Mouse (Mus musculus) embryo, embryonic 9.5 days (tissue): ENCODE measurements at regions not wholly inside any gene's neighbourhood (a gene's known extent, or its start where the extent isn't known, plus 50 kb on each side); places are given as distances from the start of the nearest gene placed in this dataset.
A peak's percentile ranks its signal among the peaks of the same experiment; 100 is the strongest.

Source experiments
- DNase-seq: peaks from one replicate; pipeline ENCODE4 v3.0.0-alpha.2; 2017; ENCODE audit errors: extremely low spot score

DNA sequence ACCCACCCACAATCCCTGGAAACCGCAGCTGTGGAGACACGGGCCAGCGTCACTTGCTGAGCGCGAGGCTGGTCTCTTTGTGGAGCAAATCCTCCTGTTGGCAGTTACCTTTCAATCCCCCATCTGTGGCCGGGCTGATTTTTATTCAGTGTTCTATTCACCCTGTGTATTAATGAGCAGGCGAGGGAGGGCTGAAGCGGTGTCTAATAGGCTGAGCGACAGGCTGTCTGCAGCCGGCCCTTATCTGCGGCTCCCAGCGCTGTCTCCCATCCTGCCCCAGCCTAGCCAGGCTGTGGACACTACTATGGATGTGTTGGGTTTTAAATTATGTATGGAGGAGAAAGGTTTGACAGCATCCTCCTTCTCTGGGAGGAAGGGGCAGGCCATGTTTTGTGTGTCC, 138.3 kb upstream of the Gm26897 start:
- DNase-seq: no peak

DNA sequence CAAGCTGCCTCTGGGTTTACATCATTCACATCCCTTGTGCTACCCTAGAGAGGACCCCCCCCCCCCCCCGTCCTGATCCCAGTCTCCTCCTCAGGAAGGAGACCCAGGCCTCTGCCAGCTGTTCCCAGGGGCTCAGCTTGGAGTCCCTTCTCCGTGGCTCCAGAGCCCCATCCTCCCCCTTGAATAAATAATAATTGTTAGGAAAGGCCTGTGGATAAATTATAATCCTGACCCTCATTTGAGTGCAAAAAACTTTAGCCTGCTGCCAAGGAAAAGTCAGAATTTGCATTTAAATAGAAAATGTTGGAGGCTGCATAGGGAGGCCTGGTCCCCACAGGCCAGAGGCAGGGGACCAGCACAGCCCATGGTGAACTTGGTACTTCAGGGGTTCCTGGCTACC, 136.0 kb upstream of the Gm26897 start:
- no peak for DNase-seq

DNA sequence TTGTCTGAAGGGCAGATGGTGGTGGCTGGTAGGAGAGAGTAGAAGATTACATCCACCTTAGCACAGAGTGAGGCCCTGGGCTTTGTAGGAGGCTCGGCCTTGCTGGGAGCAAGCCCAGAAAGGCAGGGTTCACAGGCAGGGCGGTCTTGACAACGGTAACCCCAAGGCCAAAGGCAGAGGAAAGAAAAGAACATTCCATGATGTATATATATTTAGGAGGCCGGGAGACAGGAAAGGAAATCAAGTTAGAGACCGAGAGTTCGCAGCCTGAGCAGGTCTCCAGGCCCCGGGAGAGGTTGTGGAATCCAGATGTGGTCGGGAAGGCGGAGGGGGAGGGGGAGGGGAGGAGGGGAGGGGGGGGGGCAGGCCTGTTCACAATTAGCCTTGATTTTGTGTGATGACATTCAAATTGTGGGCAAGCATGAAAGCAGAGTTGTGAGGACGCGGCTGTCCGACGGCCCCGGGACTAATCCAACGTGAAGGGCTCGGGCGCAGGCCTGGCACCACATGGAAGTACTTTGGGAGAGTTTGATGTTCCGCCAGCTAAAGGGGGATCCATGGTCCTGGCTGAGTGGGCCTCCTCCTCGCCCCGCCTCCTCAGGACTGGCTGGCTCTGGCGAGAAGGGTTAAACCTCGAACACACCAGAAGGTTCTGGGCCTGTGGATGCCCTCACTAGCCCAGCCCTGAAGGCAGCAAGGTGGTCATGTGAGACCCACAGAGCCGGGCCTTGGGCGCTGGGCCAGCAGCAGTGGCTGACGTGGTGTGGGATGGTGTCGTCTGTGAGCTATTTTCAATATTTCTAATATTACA, 131.8 kb upstream of the Gm26897 start:
- DNase-seq: no peak

DNA sequence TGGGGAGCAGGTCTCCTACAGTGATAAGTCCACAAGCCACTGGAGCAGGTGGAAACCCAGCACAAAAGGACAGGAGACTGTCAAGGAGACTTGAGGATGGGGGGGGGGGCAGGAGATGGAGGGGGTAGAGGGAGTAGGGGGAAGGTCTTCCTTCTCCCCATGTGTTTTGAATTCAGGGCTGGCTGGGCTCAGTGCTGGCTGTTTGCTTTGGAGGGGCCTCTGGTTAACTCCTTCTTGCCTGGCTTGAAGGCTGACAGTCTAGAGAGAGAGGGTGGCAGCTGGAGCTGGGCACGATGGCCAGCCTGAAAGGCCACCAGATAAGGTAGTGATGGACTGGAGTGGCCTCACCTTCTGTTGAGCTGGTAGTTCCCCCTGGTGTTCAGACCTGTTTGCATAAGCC, 120.0 kb upstream of the Gm26897 start:
- no peak for DNase-seq

DNA sequence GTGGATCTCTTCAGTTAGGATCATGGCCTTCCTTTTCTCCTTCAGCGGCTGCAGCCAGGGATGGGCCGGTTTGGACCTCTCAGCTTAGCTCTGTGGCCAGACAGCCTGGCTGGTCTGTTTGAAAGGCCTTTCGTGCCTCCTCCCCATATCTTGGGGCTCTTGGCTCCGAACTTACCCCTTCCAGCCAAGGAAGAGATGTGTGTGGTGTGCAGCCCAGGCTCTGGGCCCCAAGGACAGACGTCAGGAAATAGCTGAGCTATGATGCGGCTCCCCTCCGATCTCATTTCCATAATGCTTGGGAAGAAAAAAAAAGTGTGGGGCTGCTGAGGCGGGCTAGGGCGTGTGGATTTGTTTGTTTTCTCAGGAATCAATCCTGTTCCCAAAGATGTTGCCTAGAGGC, 113.8 kb upstream of the Gm26897 start:
- no peak for DNase-seq

DNA sequence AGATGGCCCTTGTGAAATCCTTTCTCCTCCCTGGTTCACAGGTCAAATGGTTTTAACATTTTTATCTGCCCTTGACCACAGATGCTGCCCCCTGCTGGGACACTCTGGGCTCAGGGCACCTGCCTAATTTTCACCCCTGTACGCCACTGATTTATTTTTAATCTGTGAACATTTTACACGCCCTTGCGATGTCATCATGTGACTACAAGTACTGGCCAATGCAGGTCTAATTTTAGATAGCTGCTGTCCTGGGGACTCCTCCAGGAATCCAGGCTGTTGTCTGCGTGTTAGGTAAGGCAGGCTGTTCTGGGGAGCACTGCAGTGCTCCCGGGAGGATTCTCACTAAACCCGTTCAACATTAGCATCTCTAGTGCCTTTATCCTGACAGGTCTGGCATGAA, 113.1 kb upstream of the Gm26897 start:
- no peak for DNase-seq

DNA sequence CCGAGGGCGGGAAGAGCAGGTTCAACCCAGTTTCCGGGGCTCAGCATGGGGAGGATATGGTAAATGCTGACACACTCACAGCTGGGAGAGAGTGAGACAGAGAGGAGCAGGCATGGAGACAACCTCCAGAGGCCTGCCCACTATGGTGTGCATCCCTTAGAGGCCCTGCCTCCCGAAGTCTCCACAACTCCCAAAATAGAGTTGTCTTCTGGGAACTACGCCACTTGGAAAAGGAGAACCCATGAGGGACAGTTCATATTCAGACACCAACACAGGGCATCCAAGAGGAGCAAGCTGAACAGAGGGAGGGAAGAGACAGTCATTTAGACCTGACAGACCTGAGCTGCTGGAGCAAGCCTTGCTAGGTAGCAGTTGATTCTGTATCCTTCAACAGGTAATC, 111.2 kb upstream of the Gm26897 start:
- no peak for DNase-seq

DNA sequence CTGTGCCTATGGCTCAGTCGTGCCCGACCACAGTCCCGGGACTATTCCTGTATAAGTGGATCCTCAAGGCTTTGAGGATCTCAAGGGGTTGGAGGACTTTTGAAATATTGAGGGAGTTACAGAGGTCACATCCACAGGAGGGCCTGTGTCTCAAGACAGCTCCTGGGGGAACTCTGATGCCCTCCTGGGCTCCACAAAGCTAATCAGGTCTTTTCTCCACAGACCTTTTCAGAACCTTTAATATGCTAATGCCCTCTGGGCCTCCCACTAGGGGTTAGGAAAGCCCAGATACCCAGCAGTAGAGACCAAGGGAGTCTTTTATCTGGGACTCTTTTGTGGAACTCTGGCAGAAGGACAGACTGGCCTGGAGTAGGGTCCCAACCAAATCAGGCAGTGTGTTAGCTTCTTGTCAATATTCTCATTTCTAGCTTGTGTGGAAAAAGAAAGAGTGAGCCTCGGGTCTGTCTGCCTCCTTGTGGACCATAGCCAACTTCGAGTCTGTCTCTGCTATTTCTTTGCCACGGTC, 107.4 kb upstream of the Gm26897 start:
- DNase-seq: no peak

DNA sequence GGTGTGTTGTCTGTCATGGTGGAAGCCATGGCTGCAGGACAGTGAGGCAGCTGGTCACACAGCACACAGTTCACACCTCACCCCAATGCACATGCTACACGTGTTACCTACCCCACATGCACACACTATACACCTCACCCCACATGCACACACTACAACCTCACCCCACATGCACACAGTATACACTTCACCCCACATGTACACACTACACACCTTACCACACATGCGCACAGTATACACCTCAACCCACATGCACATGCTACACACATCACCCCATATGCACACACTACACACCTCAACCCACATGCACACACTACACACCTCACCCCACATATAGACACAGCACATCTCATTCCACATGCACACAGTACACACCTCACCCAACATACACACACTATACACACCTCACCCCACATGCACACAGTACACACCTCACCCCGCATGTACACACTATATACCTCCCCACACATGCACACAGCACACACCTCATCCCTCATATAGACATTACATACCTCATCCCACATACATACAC, 103.3 kb upstream of the Gm26897 start:
- no peak for DNase-seq

DNA sequence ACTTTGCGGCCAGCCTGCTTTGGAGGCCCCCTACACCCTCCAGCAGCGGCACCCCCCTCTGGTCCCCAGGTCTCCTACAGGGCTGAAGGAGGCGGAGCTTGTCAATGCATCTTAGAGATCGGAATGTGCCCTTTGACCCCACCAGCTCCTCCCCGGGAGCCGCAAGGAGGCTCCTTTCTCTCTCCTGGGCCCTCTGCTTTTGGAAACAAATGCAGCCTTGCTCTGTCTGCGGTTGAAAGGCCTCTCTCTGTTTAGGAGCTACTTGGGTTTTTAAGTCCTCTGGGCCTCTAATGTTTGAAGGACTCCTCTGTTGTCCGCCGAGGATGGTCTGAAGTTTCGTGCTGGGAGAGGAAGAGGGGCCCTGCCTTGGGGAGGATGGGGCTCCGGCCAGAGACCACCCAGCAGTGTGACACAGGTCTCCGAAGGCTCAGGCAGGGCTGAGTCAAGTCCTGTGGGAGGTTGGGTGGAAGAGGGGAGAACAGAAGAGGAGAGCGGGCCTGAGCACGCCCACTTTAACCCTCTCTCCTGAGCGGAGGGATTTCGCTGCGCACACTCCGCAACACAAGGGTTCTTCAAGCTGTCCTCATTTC, 102.1 kb upstream of the Gm26897 start:
- peak; percentile 90 for DNase-seq

DNA sequence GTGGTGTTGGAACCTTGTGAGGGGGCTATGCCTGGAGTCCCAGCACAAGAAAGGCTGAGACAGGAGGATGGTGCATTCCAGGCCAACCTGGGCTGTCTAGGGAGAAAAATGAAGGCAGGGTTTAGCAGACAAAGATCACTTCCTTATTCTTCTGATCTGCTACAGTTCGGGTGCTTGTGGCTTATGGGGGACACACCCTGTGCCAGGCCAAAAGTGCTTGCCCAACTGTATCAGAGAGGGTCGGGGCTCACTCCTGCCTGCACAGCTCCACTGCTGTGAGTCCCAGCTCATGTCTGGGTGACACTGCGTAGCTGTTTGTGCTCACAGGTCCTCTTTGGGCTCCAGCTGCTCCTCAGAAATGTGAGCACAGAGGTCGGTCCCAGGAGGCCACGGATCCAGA, 98.6 kb upstream of the Gm26897 start:
- no peak for DNase-seq

DNA sequence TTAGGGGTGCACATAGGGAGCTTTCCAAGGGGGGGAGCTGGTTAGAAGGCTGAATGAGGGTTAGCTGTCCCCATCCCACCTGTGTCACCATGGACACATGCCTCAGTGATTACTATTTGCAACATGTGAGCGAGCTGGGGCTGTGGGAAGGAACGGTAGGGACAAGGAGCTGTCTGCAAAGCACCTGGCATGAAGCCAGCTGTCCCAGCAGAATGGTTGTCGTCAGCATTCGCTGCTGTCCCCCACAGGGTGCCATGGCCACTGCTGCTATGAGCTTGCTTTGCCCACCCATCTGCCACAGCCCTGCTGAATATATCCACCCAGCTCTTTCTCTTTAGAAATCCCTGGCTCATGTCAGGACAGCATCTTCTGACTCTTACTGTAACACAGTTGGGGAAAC, 96.8 kb upstream of the Gm26897 start:
- DNase-seq: no peak

DNA sequence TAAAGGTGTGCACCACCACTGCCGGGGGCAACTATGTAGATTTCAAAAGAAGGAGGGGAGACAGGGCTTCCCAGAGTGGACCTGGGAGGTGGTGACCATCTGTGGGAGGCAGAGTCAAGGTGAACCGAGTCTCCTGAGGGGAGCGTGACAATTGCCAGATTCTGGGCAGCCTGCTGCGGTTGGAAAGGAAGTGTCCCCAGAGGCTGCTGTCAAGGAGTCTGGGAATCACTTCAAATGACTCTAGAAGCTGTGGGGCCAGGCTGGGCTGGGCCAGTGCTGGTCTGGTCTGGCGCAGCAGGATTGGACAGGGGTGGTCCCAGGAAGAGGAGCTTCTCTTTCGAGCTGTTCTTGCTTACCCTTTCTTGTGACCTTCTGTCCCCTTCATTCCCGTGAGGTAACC, 95.4 kb upstream of the Gm26897 start:
- no peak for DNase-seq

DNA sequence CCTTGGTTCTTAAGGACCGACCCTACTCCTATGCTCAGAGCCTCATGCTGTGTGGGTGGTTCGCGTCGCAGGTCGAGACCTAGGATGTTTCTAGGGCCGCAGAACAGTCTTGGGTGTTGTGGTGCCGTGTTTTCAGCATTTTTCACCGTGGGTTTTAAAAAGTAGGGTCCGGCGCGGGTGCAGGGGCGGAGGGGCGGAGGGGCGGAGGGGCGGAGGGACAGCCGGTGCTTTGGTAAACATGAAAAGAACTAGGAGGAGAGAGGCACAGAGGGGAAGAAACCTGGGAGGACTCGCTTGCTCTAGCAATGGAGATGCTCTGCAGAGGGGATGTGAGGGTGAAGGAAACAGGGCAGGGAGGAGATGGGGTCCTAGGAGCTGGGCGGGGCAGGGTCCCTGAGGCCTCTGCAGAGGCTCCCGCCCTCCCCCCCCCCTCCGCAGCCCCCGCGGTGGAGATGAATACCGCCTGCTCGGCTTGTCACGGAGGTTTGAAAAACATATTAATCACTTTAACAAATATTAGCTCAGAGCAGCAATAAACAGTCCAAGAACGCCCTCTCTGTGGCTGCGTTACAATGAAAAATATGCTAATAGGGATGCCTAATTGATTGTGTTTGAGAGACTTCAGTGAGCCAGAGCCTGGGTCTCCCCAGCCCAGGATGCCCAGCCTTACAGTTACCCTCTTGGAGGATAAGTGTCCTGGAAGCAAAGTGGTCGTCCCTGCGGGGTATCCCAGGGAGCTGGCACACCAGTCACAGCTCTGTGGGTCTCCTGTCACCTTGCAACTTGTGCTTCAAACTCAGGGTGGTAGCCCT, 94.0 kb upstream of the Gm26897 start:
- DNase-seq: peak; percentile 41

DNA sequence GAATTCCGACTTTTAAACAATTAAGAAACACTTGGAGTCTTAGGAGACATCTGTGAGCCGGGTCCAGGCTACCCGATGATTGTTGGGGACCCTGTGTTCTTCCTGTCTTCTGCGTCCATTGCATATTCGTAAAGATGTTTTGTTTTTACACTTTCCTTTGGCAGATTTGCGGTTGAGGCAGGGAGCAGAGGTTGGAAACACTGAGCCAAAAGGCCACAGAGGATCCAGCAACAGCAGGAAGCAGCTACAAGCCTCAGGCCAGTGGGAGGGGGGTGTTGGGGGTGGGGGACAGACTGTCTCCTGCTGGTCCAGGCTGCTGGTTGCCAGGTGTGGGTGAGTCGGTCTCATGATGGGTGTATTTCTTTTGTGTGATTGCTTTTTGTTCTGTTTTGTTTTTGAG, 92.7 kb upstream of the Gm26897 start:
- DNase-seq: no peak

DNA sequence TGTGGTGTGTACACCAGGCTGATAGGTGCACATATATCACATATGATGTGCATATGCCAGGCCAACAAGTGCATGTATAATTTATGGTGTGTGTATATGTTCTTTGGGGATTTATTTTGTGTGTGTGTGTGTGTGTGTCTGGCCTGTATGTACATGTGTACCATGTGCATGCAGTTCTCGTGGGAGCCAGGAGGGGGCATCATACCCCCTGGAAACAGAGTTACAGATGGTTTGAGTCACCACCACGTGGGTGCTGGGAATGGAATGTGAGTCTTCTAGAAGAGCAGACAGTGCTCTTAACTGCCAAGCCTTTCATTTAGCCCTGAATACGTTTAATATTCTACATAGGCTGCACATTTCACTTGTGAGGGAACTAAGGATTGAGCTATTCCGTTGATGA, 92.0 kb upstream of the Gm26897 start:
- no peak for DNase-seq

DNA sequence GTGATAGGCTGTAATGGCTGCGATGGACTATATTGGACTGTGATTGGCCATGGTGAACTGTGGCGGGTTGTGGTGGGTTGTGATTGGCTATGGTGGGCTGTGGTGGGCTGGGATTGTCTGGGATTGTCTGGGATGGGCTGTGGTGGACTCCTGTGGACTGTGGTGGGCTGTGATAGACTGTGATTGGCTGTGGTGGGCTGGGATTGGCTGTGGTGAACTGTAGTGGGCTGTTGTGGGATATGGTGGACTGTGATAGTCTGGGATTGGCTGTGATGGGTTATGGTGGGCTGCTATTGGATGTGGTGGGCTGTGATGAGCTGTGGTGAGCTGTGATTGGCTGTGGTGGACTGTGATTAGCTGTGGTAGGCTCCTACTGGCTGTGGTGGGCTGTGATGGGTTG, 89.6 kb upstream of the Gm26897 start:
- DNase-seq: no peak

DNA sequence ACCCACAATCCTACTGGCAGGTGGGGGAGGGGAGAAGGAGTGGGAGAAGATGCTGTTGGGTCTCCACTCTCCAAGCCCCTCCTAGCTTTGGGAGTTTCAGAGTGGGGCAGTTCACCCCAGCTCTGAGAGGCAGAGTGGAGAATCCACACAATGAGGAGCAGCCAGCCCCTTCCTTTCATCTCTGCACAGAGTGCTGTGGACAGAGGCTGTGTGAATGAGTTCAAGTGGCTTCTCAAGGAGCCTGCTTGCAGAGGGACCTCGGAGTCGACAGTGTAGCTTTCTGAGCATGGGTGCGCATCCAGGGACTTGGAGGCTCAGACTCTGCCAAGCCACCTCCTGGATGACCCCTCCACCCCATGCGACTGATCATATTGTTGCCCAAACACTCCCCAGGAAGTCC, 88.9 kb upstream of the Gm26897 start:
- DNase-seq: no peak

DNA sequence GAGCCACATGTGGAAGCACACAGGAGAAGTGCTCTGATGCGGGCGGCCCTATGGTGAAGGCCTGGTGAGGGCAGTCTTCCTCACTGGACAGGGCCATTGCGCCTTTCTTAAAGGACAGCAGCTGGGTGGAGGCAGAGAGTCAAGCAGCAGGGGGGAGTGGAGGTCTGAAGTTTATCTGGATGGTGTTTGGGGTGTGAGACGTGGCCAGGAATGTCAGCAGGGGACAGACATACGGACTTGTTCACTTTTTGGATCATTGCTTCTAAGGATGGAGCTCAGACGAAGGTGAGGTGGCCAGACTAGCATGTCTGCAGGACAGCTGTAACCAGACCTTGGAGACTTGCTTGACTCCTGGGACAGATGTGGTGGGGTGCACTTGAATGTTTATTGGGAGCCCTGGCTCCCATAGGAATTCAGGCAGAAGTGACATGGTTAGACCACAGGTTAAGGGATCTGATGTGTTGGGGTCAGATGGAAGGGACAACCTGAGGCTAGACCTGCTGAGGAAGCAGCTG, 86.0 kb upstream of the Gm26897 start:
- DNase-seq: no peak

DNA sequence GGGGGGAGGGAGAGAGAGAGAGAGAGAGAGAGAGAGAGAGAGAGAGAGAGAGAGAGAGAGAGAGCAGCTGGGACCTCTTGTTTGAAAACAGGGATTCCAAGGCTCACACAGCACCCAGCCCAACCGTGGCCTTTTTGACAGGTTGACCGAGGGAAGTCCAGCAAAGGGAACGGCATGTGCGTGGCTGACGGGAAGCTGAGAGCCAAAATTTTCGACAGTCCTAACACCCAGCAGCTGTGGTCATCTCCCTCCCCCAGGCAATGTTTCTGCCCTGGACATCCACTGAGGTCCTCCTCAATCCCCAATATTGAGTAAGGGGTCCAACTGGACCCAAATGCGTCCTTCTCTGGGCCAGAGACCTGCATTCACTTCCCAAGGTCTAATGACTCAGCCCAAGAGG, 85.2 kb upstream of the Gm26897 start:
- DNase-seq: no peak

DNA sequence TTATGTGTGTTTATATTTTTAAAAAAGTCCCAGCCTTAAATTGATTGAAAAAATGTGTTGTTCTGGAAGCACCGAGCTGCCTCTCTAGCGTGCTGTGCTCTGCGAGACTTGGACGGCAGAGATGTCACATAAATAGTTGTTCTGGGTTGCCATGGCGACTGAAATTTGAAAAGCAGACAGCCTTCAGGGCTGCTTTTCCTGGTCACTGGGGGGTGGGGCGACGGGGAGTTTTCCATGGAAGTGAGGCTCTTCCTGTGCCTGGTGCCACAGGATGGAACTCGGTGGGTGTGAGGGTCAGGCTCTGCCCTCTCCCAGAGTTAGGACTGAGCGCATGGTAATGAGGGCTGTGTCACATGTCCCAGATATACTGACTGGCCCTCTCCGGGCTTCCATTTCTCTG, 84.7 kb upstream of the Gm26897 start:
- DNase-seq: peak; percentile 73

DNA sequence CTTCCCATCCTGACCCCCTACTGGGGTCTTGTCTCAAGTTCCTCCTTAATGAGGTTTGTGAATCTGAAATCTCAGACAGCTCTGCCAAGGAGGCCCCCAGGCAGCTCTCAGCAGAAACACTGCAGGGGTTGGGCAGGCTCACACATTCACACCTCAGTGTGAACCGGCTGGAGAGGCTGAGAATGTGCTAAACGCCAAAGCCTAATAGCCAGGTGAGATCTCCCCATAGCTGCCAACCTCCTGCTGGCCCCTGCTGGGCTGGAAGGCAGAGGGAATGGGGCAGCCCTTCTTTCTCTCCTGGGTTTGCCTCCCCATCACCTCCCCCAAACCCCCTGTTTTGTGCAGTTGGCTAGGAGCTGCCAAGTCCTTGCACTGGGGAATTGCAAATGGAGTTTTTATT, 81.3 kb upstream of the Gm26897 start:
- no peak for DNase-seq
